Mouse (Mus musculus): Measurements from ENCODE around the gene Phldb2. TPM values are rescaled to one million over a fixed set of nuclear protein-coding genes. Genes with fewer than 3 reads are reported as not detected.

Gene Phldb2
- total RNA-seq, 2 experiments from 2014 or later: 34.3 to 46.2 TPM

- DNase-seq: peak; percentile 70
Measured at GRCm38 (mm10) chr16:45837541-45838342, 115.7 kb downstream of the Phldb2 start.

- DNase-seq: no peak
Measured at GRCm38 (mm10) chr16:45832747-45833108, 120.7 kb downstream of the Phldb2 start.

GRCm38 (mm10) chr16:45832061-45832746, 121.2 kb downstream of the Phldb2 start:
- DNase-seq: no peak

- DNase-seq: no peak
Measured at GRCm38 (mm10) chr16:45831094-45831872, 122.1 kb downstream of the Phldb2 start.

- DNase-seq: no peak
Measured at GRCm38 (mm10) chr16:45830096-45830866, 123.1 kb downstream of the Phldb2 start.

- no peak for DNase-seq
Measured at GRCm38 (mm10) chr16:45825309-45825708, 128.1 kb downstream of the Phldb2 start.

GRCm38 (mm10) chr16:45824025-45824424, 129.4 kb downstream of the Phldb2 start:
- DNase-seq: no peak

GRCm38 (mm10) chr16:45819911-45820310, 133.5 kb downstream of the Phldb2 start:
- DNase-seq: no peak

- no peak for DNase-seq
Measured at GRCm38 (mm10) chr16:45817795-45818194, 135.6 kb downstream of the Phldb2 start.

- no peak for DNase-seq
Measured at GRCm38 (mm10) chr16:45816670-45817069, 136.7 kb downstream of the Phldb2 start.

- DNase-seq: no peak
Measured at GRCm38 (mm10) chr16:45814611-45815010, 138.8 kb downstream of the Phldb2 start.

GRCm38 (mm10) chr16:45811788-45812187, 141.6 kb downstream of the Phldb2 start:
- no peak for DNase-seq

- no peak for DNase-seq
Measured at GRCm38 (mm10) chr16:45810829-45811326, 142.5 kb downstream of the Phldb2 start.

GRCm38 (mm10) chr16:45810155-45810554, 143.2 kb downstream of the Phldb2 start:
- DNase-seq: peak; percentile 70

GRCm38 (mm10) chr16:45804708-45805107, 148.7 kb downstream of the Phldb2 start:
- DNase-seq: no peak

GRCm38 (mm10) chr16:45800406-45800805, 153.0 kb downstream of the Phldb2 start:
- no peak for DNase-seq

GRCm38 (mm10) chr16:45799150-45799549, 154.2 kb downstream of the Phldb2 start:
- no peak for DNase-seq

GRCm38 (mm10) chr16:45798591-45798990, 154.8 kb downstream of the Phldb2 start:
- no peak for DNase-seq

- no peak for DNase-seq
Measured at GRCm38 (mm10) chr16:45796815-45797214, 156.6 kb downstream of the Phldb2 start.

GRCm38 (mm10) chr16:45795188-45795693, 158.2 kb downstream of the Phldb2 start:
- DNase-seq: no peak

GRCm38 (mm10) chr16:45792781-45793180, 160.6 kb downstream of the Phldb2 start:
- DNase-seq: peak; percentile 49

GRCm38 (mm10) chr16:45791286-45791685, 162.1 kb downstream of the Phldb2 start:
- no peak for DNase-seq

All from adrenal gland, postnatal 10 days (tissue).